Mouse (Mus musculus) spleen, adult 2 months (tissue): ENCODE data around the gene Gm17304. TPM values are rescaled to one million over a fixed set of nuclear protein-coding genes. Genes with fewer than 3 reads are reported as not detected.

Source experiments
- DNase-seq, 2 experiments: peaks; one replicate each; pipeline versions ENCODE4 v3.0.0 to v3.0.0-alpha.2; 2012 to 2021; ENCODE audit warnings: low spot score in 2 of 2, low read depth in 1 of 2
- H3K27ac ChIP-seq: fragments of 200-500 bp; 2 replicates; pipeline ENCODE4 v1.5.1; 2012; ENCODE audit warnings: low read length, inconsistent platforms; ENCODE audit not compliant: insufficient read depth
- H3K27me3 ChIP-seq: fragments of 200-500 bp; 2 replicates; pipeline ENCODE4 v1.6.1; 2012; ENCODE audit warnings: mild to moderate bottlenecking, moderate library complexity, low read length, inconsistent platforms; ENCODE audit not compliant: control insufficient read depth, insufficient read depth
- H3K36me3 ChIP-seq: fragments of 200-500 bp; 2 replicates; pipeline ENCODE4 v1.6.1; 2012; ENCODE audit warnings: mild to moderate bottlenecking, low read length, inconsistent platforms; ENCODE audit not compliant: control insufficient read depth, insufficient read depth
- H3K4me1 ChIP-seq: fragments of 200-500 bp; 2 replicates; pipeline ENCODE4 v1.6.1; 2011; ENCODE audit warnings: inconsistent platforms; ENCODE audit not compliant: control insufficient read depth, insufficient read depth, insufficient read length
- H3K4me3 ChIP-seq: fragments of 200-500 bp; 2 replicates; pipeline ENCODE4 v1.5.1; 2011; ENCODE audit warnings: mild to moderate bottlenecking, inconsistent platforms; ENCODE audit not compliant: insufficient read depth, insufficient read length; ENCODE audit errors: extremely low read depth
- CTCF ChIP-seq: fragments of 200-500 bp; IDR thresholded peaks from 2 replicates; pipeline ENCODE4 v1.5.1; 2011; ENCODE audit warnings: mild to moderate bottlenecking, inconsistent platforms; ENCODE audit not compliant: insufficient read depth, insufficient read length, insufficient replicate concordance; ENCODE audit errors: extremely low read depth
- POLR2A ChIP-seq: fragments of 200-500 bp; IDR thresholded peaks from 2 replicates; pipeline ENCODE4 v1.6.1; 2011; ENCODE audit warnings: low read depth, low read length, inconsistent platforms
- WGBS: fragments of 180-500 bp; shearing (Covaris S2); methylation state at CpG from one replicate; pipeline ENCODE4 v1.1.7; 2018; 5-methylcytosine and 5-hydroxymethylcytosine counted together
- polyA plus RNA-seq: library from polyadenylated mRNA; depleted of rRNA; stranded (reverse); fragments of >200 nt; gene quantifications from 2 replicates; pipeline ENCODE4 v1.2.3, GENCODE M21; 2012

Gm17304 gene
- polyA plus RNA-seq, 1 experiment: not detected

DNA sequence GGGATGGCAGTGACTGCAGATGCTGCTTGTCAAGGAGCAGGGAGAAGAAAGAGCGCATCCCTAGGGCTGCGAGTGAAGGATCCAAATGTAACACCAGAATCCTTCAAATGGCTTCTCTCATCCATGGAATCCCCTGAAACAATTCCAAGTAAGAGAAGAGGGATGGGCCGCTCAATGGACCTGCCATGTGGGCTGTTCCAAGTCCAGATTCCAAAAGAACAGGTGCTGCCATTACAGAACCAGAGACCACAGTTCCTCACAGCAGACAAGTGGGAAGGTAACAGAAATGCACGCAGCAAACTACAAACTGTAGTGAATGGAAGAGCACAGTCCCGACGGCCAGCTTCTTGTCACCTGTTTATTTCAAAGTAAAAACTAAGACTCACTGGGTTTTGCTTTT, 11.5 kb downstream of the Gm17304 start:
- WGBS: 96% methylated on average over 6 of the region's 6 CpGs
- Histone ChIP-seq H3K4me3 (no peak overlapping the region), H3K36me3 (peaks cover 12% of the 10 kb centered on the region), H3K27me3 (no peaks in the 10 kb centered on the region), H3K27ac (no peak overlapping the region), H3K4me1 (no peaks in the 10 kb centered on the region)
- TF ChIP-seq CTCF (no peak), POLR2A (no peak)
- DNase-seq: no peak

DNA sequence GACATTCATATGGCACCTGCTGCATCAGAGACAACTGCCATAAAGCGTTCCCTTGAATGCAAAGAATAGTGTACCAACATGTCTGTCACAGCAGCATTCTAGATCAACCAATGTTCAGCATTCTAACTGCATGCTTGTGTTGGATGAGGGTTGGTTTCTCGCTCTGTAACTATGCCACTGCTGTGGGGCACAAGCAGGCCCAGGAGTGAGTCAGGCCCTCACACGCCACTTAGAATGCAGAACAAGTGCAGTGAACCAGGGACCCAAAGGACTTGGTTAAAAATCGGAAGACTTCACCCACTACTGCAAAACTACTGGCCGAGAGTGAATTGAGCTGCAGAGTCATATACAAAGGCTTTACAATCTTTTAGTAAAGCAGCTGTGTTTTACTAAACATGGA, 13.3 kb downstream of the Gm17304 start:
- no peaks in the 10 kb centered on the region for H3K4me1 ChIP-seq
- H3K36me3 ChIP-seq: peaks cover 12% of the 10 kb centered on the region
- no peak for TF ChIP-seq CTCF
- no peak for TF ChIP-seq POLR2A
- no peak overlapping the region for H3K4me3 ChIP-seq
- no peak overlapping the region for H3K27ac ChIP-seq
- no peaks in the 10 kb centered on the region for H3K27me3 ChIP-seq
- DNase-seq: no peak
- 92% methylated on average over 5 of the region's 5 CpGs for WGBS

GRCm38 (mm10) chr5:106623337-106623736, 14.4 kb downstream of the Gm17304 start:
- Histone ChIP-seq H3K4me1 (no peaks in the 10 kb centered on the region), H3K4me3 (no peak overlapping the region), H3K27me3 (no peaks in the 10 kb centered on the region), H3K27ac (no peak overlapping the region), H3K36me3 (peaks cover 10% of the 10 kb centered on the region)
- 97% methylated on average over 4 of the region's 4 CpGs for WGBS
- TF ChIP-seq POLR2A (no peak), CTCF (no peak)
- no peak for DNase-seq

DNA sequence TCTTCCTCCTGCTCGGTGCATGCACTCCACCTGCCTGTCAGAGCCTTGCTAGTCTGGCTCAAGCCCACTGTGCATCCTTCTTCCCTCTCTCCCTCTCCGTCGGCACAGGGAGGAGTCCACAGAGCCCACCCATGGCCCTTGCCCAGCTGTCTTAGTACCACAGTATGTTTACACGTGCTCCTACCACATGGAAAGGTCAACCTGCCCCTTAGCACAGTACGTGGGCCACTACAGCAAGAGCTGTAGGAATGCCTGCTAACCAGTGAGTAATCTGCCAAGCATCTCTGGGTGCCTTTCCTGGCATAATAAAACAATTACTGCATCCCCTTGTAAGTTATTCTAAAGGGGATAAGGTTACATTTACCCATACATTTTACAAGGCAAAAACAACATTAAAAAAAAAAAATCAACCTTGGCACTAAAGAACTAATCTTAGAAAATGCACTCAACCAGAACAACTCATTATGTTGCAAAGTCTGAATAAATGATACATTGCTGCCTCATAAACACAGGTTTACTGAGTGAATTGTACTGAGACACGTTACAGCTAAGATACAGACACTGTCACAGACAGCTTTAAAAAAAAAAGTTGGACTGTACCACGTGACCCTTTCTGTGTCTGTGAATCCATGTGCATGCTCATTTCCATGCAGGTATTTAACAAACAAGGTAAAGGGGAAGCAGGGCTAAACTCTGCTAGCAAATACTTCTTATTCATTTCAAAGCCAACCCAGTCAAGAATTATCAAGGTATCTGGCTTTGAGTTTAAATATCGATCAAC, 19.7 kb downstream of the Gm17304 start:
- Histone ChIP-seq H3K27me3 (no peaks in the 10 kb centered on the region), H3K4me3 (no peak overlapping the region), H3K36me3 (peaks cover 8% of the 10 kb centered on the region), H3K27ac (no peak overlapping the region), H3K4me1 (no peaks in the 10 kb centered on the region)
- DNase-seq: no peak
- WGBS: 87% methylated on average over 8 of the region's 8 CpGs
- no peak for TF ChIP-seq POLR2A
- TF ChIP-seq CTCF: no peak

DNA sequence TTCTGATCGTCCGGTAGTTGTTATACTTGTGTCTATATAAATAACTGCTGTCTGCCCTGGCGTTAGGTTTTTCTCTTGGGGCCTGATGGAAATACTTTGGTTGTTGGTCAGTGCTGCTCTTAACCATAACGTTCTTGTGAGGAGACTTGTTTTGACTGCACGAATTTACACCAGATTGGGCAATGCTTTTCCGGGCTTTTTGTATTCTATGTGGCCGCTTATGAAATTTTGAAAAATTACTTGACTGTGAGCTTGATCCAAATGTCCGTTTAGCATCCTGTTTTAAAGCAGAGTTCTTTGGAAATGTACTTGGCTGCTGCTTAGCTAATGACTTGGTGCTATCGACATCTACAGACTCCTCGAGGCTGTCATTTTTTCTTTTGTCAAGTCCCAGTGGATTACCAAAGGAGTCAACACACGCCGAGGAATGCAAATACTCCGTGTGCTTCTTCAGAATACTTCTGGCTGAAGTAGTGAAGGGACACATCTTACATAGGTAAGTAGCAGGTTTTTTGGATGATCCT, 27.6 kb downstream of the Gm17304 start:
- no peak overlapping the region for H3K27ac ChIP-seq
- no peak for DNase-seq
- H3K4me3 ChIP-seq: no peak overlapping the region
- no peaks in the 10 kb centered on the region for H3K27me3 ChIP-seq
- 92% methylated on average over 13 of the region's 13 CpGs for WGBS
- H3K36me3 ChIP-seq: peaks cover 21% of the 10 kb centered on the region
- H3K4me1 ChIP-seq: peaks cover 4% of the 10 kb centered on the region
- TF ChIP-seq CTCF (no peak), POLR2A (no peak)

- 74% methylated on average over 2 of the region's 2 CpGs for WGBS
Measured at GRCm38 (mm10) chr5:106639627-106640026, 30.7 kb downstream of the Gm17304 start.

DNA sequence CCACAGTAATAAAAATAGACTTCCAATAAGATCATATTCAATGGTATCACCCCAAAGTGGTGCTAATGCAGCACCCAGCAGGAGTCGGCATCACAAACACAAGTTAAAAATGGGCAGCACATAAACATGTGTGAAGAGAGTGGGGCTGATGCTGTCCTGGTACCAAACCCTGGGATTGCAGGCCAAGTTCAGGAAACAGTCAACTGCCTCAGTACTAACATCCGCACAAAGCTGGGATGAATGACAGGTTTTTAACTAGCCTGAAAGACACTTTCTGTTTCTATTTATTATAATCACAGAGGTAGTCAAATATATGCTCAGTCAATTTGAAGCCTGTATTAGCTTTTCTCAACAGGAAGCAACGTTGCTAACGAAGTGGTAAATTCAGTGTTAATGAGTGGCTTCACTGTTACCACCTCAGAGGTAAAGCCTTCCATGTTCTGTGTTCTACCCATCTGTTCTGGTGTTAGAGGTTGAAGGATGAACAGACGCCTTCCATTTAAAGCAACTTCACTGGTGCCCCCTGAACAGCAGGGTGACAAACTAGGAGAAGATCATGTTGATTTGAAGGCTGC, 31.4 kb downstream of the Gm17304 start:
- peaks cover 15% of the 10 kb centered on the region for H3K36me3 ChIP-seq
- no peak overlapping the region for H3K4me3 ChIP-seq
- no peak for DNase-seq
- H3K27ac ChIP-seq: no peak overlapping the region
- WGBS: 85% methylated on average over 5 of the region's 5 CpGs
- no peaks in the 10 kb centered on the region for H3K27me3 ChIP-seq
- peaks cover 4% of the 10 kb centered on the region for H3K4me1 ChIP-seq
- TF ChIP-seq CTCF: no peak
- no peak for TF ChIP-seq POLR2A

More at GRCm38 (mm10) chr5:106639627-106640026, 30.7 kb downstream of the Gm17304 start:
- H3K36me3 ChIP-seq: peaks cover 17% of the 10 kb centered on the region
- no peaks in the 10 kb centered on the region for H3K27me3 ChIP-seq
- TF ChIP-seq POLR2A: no peak
- TF ChIP-seq CTCF: no peak
- no peak overlapping the region for H3K4me3 ChIP-seq
- no peak for DNase-seq
- H3K27ac ChIP-seq: no peak overlapping the region
- peaks cover 4% of the 10 kb centered on the region for H3K4me1 ChIP-seq
